Mouse (Mus musculus) liver, adult (tissue): ENCODE results near the gene Ampd3.

ENCODE experiments used
- GATA4 ChIP-seq: IDR thresholded peaks from 2 replicates; pipeline ENCODE4 v1.6.1; 2014; ENCODE audit warnings: mild to moderate bottlenecking, low read length; ENCODE audit not compliant: insufficient replicate concordance

The Ampd3 gene

GRCm38 (mm10) chr7:110833024-110833423, 65.0 kb downstream of the Ampd3 start:
- no peak for TF ChIP-seq GATA4

- TF ChIP-seq GATA4: no peak
These were observed 66.0 kb downstream of the Ampd3 start for GRCm38 (mm10) chr7:110834018-110834417.

- TF ChIP-seq GATA4: no peak
These were observed 66.5 kb downstream of the Ampd3 start for GRCm38 (mm10) chr7:110834522-110834921.

GRCm38 (mm10) chr7:110840332-110840731, 72.3 kb downstream of the Ampd3 start:
- TF ChIP-seq GATA4: no peak

- TF ChIP-seq GATA4: no peak
These were observed 76.2 kb downstream of the Ampd3 start, which contains the start of gene Rnf141 for GRCm38 (mm10) chr7:110843916-110844874. TSS of gene Rnf141 (minus strand) at chr7:110844457.

- no peak for TF ChIP-seq GATA4
These were observed 79.3 kb downstream of the Ampd3 start for GRCm38 (mm10) chr7:110847321-110847720.

- TF ChIP-seq GATA4: no peak
These were observed 80.4 kb downstream of the Ampd3 start for GRCm38 (mm10) chr7:110848371-110848770.

- no peak for TF ChIP-seq GATA4
These were observed 83.7 kb downstream of the Ampd3 start for GRCm38 (mm10) chr7:110851541-110852203.

GRCm38 (mm10) chr7:110853611-110854010, 85.6 kb downstream of the Ampd3 start:
- TF ChIP-seq GATA4: no peak

- no peak for TF ChIP-seq GATA4
These were observed 86.5 kb downstream of the Ampd3 start for GRCm38 (mm10) chr7:110854519-110854918.

GRCm38 (mm10) chr7:110854927-110855546, 87.0 kb downstream of the Ampd3 start:
- no peak for TF ChIP-seq GATA4

GRCm38 (mm10) chr7:110855604-110856003, 87.6 kb downstream of the Ampd3 start:
- TF ChIP-seq GATA4: no peak

- no peak for TF ChIP-seq GATA4
These were observed 92.1 kb downstream of the Ampd3 start for GRCm38 (mm10) chr7:110860129-110860528.
